Mouse (Mus musculus) WW6 (cell line): ENCODE measurements at regions not wholly inside any gene's neighbourhood (a gene's known extent, or its start where the extent isn't known, plus 50 kb on each side); places are given as distances from the start of the nearest gene placed in this dataset.

Source experiments
- DNase-seq: peaks from one replicate; pipeline ENCODE4 v3.0.0-alpha.2; 2013; ENCODE audit warnings: low read depth, low spot score

GRCm38 (mm10) chrX:12365582-12366323, 205.6 kb upstream of the Bcor start:
- no peak for DNase-seq

DNA sequence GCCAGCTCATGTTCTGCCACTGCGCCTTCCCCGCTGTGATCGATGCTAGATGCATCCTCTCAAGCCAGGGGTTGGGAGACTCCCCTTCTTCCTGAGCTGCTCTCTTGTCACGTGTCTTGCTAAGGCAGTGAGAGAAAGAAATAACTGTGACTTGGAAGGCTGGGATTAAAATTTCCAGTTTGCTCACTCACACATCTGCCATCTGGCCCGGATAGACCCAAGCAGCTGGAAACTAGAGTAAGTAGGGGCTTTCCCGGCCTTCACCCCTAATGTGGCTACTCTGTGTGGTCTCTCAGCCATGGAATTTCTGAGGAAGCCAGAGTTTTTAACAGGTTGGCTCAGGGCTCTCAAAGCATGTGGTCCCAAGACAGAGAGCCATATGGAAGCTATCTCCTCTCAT, 206.6 kb upstream of the Bcor start:
- no peak for DNase-seq

GRCm38 (mm10) chrX:12373670-12374069, 213.5 kb upstream of the Bcor start:
- DNase-seq, result no peak

DNA sequence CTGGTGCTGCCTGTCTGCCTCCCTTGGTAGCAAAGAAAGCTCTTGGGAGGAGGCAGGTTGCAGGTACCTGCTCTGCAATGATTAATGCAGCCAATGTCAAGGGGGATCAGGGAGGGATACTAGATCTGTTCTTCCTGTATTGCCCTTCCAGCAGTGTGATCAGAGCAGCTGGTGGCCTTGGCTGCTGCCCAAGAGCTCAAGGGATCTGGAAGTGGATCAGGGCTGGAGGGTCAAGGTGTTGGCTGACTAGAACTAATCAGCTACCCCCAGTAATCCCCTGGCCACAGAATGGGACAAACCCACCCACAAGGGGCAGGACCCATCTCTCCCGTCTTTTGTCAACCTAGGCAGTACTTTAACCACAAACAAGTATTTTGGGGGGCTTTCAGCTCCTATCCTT, 211.8 kb upstream of the Atp6ap2 start:
- DNase-seq, result no peak

GRCm38 (mm10) chrX:12376238-12376980, 211.2 kb upstream of the Atp6ap2 start:
- no peak for DNase-seq

GRCm38 (mm10) chrX:12377441-12377840, 210.2 kb upstream of the Atp6ap2 start:
- DNase-seq, result no peak

- DNase-seq, result no peak
Measured at GRCm38 (mm10) chrX:12392145-12392825, 195.3 kb upstream of the Atp6ap2 start.

DNA sequence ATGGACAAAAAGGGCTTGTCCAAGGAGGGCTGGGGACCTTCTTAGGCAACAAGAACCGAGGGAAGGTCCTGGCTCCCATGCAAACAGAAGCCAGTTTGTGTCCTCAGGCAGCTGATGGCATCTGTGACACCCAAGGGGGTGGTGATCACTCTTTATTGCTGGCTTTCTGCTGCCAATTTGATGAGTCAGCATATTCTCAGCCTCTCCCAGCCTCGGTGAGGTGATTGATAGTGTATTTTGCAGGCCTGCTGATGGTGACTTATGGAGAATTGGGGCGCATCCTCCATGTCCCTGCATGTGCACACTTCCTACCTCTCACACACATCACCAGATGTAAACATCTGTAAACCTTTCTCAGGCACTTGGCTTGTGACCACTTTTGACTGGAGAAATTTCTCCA, 178.3 kb upstream of the Atp6ap2 start:
- DNase-seq, result no peak

- no peak for DNase-seq
Measured at GRCm38 (mm10) chrX:12425566-12425965, 162.0 kb upstream of the Atp6ap2 start.

DNA sequence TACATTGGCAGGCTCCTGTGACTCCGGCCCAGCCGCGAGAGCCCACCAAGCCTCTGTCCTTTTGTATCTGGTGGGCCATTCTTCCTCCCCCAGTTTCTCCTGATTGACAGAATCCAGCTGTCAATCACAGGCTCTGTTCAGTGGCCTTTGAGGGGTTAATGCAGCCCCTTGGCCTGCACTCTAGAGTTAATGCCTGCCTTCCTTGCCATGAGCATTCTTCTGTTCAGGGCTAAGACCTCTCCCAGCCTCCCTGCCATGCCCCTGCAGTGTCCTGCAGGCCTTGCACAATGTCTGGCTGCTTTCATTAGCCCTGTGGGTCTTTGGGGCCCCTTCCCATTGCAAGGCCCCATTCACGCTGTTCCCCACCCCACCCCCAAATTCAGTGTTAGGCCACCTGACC, 160.9 kb upstream of the Atp6ap2 start:
- DNase-seq, result no peak

DNA sequence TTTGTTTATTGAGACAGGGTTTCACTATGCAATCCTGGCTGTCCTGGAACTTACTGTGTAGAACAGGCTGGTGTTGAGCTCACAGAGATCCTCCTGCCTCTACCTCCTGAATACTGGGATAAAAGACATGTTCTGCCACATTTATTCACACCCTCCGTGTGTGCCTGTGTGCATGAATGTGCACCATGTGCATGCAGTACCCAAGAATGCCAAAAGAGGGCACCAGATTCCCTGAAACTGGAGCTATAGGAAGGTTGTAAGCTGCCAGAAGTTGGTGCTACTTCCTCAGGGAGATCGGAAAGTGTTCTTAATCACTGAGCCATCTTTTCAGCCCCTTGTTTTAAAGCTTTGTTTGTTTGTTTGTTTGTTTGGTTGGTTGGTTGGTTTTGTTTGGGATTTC, 155.3 kb upstream of the Atp6ap2 start:
- peak; percentile 7 for DNase-seq

GRCm38 (mm10) chrX:12435656-12436055, 151.9 kb upstream of the Atp6ap2 start:
- no peak for DNase-seq

DNA sequence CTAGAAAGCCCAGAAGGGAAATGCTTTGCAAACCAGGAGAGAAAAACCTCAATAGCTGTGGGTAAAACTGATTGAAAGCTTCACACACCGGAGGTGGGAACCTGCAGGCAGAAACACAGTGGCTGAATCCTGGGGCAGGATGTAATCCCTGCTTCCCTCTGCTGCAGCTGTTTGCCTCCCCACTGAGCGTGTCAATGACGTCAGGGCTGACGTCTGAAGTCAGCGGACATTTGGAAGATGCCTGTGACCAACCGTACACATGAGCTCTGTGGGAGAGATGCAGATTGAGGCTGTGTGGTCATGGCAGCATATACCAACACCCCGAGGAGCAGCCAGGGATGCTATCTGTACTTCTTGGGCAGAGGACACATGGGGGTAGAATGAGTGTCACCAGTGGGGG, 151.5 kb upstream of the Atp6ap2 start:
- no peak for DNase-seq

- DNase-seq, result no peak
Measured at GRCm38 (mm10) chrX:12439447-12439846, 148.2 kb upstream of the Atp6ap2 start.

GRCm38 (mm10) chrX:12443794-12444193, 143.8 kb upstream of the Atp6ap2 start:
- no peak for DNase-seq

GRCm38 (mm10) chrX:12445093-12445492, 142.5 kb upstream of the Atp6ap2 start:
- no peak for DNase-seq

DNA sequence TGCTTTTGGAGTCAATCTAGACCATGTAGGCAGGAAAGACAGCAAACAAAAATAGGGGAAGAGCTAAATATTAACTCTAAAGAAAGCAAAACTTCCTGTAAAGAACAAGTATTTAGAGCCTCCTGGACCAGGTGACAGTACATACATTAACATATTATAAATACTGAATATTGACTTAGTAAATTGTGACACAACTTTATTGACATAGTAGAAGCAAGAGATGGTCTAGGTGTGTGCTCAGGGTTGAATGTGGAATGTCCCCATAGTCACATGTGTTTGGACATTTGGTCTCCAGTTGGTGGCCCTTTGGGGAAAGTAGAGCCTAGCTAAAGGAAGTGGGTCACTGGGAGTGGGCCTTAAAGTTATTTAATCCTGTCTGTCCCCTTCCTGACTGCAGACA, 139.6 kb upstream of the Atp6ap2 start:
- no peak for DNase-seq

- no peak for DNase-seq
Measured at GRCm38 (mm10) chrX:12449688-12450087, 137.9 kb upstream of the Atp6ap2 start.

DNA sequence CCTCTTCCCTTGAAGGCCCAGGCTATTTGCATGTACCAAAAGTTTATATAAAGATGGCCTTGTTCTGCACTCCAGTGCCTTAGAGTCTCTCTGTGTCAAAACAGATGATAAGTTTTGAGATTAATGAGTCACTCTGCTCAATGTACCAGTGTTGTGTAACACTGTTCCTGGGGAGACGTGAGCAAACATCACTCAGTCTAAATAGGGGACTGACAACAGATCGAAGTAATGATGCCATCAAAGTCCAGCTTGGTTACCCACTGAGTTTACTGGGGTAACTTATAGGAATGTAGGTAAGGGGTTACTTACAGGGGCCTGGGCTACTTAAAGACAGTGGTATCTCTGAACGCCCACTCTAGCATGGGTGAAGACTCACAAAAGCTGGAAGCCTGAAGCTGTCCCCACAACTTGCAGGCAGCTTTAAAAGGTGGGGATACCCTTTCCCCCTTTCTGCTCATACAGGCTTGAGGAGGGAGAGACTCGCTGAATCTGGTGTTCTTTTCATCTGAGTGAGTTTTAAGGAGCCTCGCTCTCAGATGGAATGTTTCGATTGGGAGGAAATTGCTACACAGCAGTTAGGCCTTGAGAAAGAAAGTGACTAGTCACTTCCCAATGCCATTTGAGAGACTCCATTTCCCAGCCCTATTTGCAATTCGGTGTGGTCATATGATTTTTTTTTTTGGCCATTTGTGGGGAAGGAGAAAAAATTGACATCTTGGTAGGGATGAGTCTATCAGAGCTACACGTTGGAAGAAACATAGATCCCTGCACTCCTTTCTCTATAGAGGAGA, 134.4 kb upstream of the Atp6ap2 start:
- DNase-seq, result no peak

GRCm38 (mm10) chrX:12461657-12462056, 125.9 kb upstream of the Atp6ap2 start:
- no peak for DNase-seq

GRCm38 (mm10) chrX:12462936-12463647, 124.5 kb upstream of the Atp6ap2 start:
- no peak for DNase-seq
